Mouse (Mus musculus) hindbrain, embryonic 11.5 days (tissue): ENCODE results near the gene Papss1. TPM values are rescaled to one million over a fixed set of nuclear protein-coding genes. Genes with fewer than 3 reads are reported as not detected.

Experiments
- polyA plus RNA-seq: library from polyadenylated mRNA; unstranded; fragments of >200 nt; fragmentation: Nextera tagmentation; extraction: Ambion mirVana; gene quantifications from 2 replicates; pipeline ENCODE4 v1.2.1, GENCODE M21; 2014

Gene Papss1
- polyA plus RNA-seq, 1 experiment from 2014 or later = 83.8 TPM

Other genes with a start within 250 kb of the Papss1 start
- 1.0 and 2.0 TPM in 2 replicates for gene Sgms2, start 73.4 kb upstream of the Papss1 start, polyA plus RNA-seq